Mouse (Mus musculus) cortical plate, adult 2 months (tissue): ENCODE measurements at regions not wholly inside any gene's neighbourhood (a gene's known extent, or its start where the extent isn't known, plus 50 kb on each side); places are given as distances from the start of the nearest gene placed in this dataset.

ENCODE experiments used
- H3K27ac ChIP-seq: fragments of 200-500 bp; 2 replicates; pipeline ENCODE4 v1.5.1; 2012; ENCODE audit warnings: low read length, control low read depth, inconsistent platforms; ENCODE audit not compliant: insufficient read depth
- H3K4me1 ChIP-seq: fragments of 200-500 bp; 2 replicates; pipeline ENCODE4 v1.6.1; 2011; ENCODE audit warnings: low read length; ENCODE audit not compliant: control insufficient read depth, insufficient read depth
- H3K4me3 ChIP-seq: fragments of 200-500 bp; 2 replicates; pipeline ENCODE4 v1.5.1; 2011; ENCODE audit warnings: mild to moderate bottlenecking, low read length, control low read depth; ENCODE audit not compliant: insufficient read depth
- CTCF ChIP-seq: fragments of 200-500 bp; IDR thresholded peaks from 2 replicates; pipeline ENCODE4 v1.5.1; 2011; ENCODE audit warnings: mild to moderate bottlenecking, control low read depth, low read length; ENCODE audit not compliant: insufficient read depth; ENCODE audit errors: extremely low read depth
- POLR2A ChIP-seq: fragments of 200-500 bp; IDR thresholded peaks from 2 replicates; pipeline ENCODE4 v1.6.1; 2011; ENCODE audit warnings: mild to moderate bottlenecking, low read length, control low read depth; ENCODE audit not compliant: insufficient read depth; ENCODE audit errors: extremely low read depth

DNA sequence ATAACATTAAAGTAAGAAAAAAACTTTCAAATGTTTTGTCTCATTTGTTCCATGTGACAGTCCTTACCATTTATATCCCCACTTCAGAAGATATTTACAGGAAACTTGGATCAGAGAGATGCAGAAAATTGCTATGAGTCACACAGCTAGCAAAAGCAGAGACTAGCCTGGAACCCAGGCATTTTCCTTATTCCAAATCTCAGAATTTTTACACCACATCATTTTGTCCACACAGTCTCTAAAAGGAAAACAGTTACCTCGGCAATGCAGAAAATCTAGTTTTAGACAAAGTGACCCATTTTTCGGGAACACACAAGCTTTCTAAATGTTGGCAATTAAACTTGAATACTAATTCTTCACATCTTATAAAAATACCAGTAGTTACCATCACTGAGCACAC is 329.3 kb downstream of the Elavl2 start:
- TF ChIP-seq POLR2A (no peak), CTCF (no peak)
- no peak overlapping the region for H3K27ac ChIP-seq
- no peaks in the 10 kb centered on the region for H3K4me1 ChIP-seq
- H3K4me3 ChIP-seq: no peak overlapping the region

GRCm38 (mm10) chr4:91060933-91061332 is 339.7 kb downstream of the Elavl2 start:
- no peak overlapping the region for H3K27ac ChIP-seq
- H3K4me3 ChIP-seq: no peak overlapping the region
- H3K4me1 ChIP-seq: no peaks in the 10 kb centered on the region
- TF ChIP-seq CTCF (no peak), POLR2A (no peak)

DNA sequence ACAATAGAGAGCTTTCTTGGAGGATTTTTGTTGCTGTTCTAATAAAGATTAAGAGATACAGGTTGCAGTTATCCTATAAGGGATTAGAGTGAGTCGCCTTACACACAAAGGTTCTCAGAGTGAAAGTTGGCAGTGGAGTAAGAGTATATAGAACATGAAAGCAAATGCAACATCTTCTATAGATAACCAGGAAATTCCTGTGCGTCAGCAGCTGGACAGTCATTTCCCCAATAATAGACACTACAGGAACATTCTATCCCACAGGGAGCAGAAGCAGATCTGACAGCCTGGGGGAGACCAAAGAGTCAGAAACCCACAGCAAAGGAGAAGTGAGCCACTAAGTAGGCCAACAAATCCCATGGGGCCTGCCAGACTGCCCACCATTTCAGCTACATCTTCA is 348.7 kb downstream of the Elavl2 start:
- Histone ChIP-seq H3K4me3 (no peak overlapping the region), H3K4me1 (no peaks in the 10 kb centered on the region), H3K27ac (no peak overlapping the region)
- TF ChIP-seq POLR2A (no peak), CTCF (no peak)

- H3K4me3 ChIP-seq: no peak overlapping the region
- no peak overlapping the region for H3K27ac ChIP-seq
- TF ChIP-seq POLR2A (no peak), CTCF (no peak)
- no peaks in the 10 kb centered on the region for H3K4me1 ChIP-seq
These were observed 371.1 kb downstream of the Elavl2 start for GRCm38 (mm10) chr4:91029462-91029861.

DNA sequence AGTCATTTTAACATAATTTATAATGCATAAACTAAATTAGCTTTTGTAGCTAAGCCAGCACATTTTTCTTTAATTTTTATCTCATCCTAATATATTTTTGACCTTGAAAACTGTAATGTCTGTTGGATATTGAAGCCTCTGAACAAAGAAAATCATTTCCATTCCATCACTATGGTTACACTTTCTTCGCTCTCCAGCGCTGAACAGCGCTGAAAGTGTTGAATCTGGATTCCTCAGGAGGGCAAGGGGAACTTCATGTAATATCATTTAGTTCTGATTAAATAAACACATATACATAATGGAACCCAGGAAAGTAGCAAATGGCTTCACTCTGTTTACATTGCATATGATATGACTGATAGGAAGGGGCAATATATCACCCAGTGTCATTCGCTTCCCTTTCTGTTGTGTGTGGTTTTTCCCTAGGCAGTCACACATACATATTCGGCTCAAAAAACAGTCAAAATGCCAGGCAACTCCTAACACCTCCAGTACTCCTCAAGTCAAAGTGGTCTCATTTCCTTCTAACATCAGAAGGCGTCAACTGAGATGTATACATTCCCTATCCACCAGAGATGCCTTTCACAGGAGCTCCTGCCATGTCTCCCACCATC is 372.5 kb downstream of the Elavl2 start:
- TF ChIP-seq CTCF: no peak
- no peak for TF ChIP-seq POLR2A
- Histone ChIP-seq H3K27ac (no peak overlapping the region), H3K4me3 (no peak overlapping the region), H3K4me1 (no peaks in the 10 kb centered on the region)

DNA sequence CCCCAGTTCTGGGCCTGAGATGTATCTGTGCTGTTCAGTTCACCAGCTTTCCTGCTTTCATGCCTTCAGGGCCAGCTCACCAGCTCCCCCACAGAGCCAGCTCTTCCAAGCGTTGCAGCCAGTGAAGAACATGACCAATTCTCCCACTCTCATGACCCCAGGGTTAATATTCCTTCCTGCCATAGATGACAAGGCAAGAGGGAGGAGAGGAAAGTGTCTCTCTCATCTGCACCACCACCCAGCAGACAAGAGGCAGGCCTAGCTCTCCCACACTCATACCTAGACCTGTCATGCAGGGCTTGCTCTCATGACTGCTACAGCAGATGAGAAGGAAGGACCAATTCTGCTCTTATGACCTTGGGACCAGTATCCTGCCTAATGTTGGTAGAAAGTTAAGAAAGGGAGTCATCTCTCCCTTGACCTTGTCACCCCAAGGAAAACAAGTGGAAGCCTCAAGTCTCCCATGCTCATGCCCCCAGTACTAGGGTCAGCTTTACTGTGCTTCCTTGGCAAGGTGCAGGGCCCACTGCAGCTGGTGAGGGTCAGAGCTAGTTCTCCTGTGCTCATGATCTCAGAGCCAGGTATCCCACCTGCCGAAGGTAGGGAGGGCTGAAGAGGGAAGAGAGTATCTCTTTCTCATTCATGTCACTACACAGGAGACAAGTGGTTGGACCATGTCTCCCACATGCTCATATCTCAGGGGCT is 404.0 kb downstream of the Elavl2 start:
- H3K4me1 ChIP-seq: no peaks in the 10 kb centered on the region
- no peak overlapping the region for H3K27ac ChIP-seq
- TF ChIP-seq CTCF: no peak
- TF ChIP-seq POLR2A: no peak
- H3K4me3 ChIP-seq: no peak overlapping the region

DNA sequence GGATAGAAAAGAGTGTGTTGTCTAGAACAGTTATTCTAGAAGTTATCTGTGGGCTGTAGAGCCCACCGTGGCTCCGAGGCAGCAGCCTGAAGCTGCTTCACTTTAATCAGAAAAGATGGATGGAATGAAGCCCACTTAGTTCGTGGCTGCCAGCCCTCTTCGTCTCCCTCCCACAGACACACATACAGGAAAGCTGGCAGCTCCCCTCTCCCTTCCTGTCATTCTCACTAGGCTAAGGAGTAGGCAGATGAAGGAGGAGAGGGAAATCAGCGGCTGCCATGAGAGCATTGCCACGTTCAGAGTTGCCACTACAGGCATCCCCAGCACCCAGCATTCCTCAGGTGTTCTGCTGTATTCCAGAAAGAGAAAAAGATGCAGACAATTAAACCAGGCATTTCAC is 435.9 kb downstream of the Elavl2 start:
- no peak overlapping the region for H3K4me3 ChIP-seq
- H3K4me1 ChIP-seq: no peaks in the 10 kb centered on the region
- no peak overlapping the region for H3K27ac ChIP-seq
- TF ChIP-seq CTCF (no peak), POLR2A (no peak)

GRCm38 (mm10) chr4:90943687-90944385 is 456.7 kb downstream of the Elavl2 start:
- no peak overlapping the region for H3K4me3 ChIP-seq
- TF ChIP-seq CTCF (no peak), POLR2A (no peak)
- no peaks in the 10 kb centered on the region for H3K4me1 ChIP-seq
- H3K27ac ChIP-seq: no peak overlapping the region

DNA sequence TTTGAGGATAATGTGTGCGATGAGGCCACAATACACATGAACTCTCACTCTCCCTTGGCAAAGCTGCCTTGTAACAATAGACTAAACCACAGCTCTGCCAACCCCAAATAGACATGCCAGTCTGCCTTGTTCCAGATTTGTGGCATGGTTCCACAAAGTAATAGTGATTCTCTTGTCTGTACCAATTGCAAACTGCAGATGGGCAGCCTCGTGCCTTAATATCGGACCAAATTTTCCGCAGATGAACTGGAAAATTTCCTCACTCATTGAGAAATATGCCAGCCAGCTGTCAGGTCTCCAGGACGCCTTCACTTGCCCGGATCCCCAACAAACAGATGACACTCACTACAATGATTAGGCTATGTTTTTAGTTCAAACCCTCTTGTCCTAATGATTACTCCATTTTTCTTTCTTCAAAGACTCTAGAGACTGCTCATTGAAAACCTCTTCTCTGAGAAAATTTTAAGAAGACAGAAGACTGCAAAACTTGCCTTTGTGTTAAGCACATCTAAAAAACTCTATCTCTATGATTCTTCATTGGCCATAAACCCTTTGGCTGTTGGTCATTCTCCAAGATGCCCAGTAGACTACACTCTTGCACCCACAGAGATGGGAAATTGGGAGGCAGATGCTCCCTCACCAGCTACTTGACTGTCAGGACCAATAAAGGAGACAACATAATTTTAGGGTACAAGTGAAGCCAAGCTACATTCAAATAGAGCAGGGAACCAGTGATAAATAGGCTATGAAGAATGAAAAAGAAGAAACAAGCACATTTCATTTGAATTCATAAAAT is 483.1 kb downstream of the Elavl2 start:
- Histone ChIP-seq H3K27ac (no peak overlapping the region), H3K4me1 (no peaks in the 10 kb centered on the region), H3K4me3 (no peak overlapping the region)
- TF ChIP-seq POLR2A (no peak), CTCF (no peak)
